Mouse (Mus musculus) lung, embryonic 14.5 days (tissue): ENCODE measurements at regions not wholly inside any gene's neighbourhood (a gene's known extent, or its start where the extent isn't known, plus 50 kb on each side); places are given as distances from the start of the nearest gene placed in this dataset.

ENCODE experiments used
- ATAC-seq: fragments of 200-750 bp; cut with Nextera tagmentation; 2 replicates; pipeline ENCODE4 v1.8.0; 2017; ENCODE audit warnings: mild to moderate bottlenecking, moderate TSS enrichment, moderate library complexity; ENCODE audit not compliant: insufficient read depth
- DNase-seq: peaks from one replicate; pipeline ENCODE4 v3.0.0-alpha.2; 2015
- H3K27ac ChIP-seq: fragments of 300-500 bp; sonication (generic); 2 replicates; pipeline ENCODE4 v1.5.1; 2014; ENCODE audit warnings: low read depth, mild to moderate bottlenecking, moderate library complexity
- H3K27me3 ChIP-seq: fragments of 300-500 bp; sonication (generic); 2 replicates; pipeline ENCODE4 v1.6.1; 2014; ENCODE audit warnings: low read length, control low read depth; ENCODE audit not compliant: insufficient read depth
- H3K36me3 ChIP-seq: fragments of 300-500 bp; sonication (generic); 2 replicates; pipeline ENCODE4 v1.6.1; 2014; ENCODE audit warnings: control low read depth; ENCODE audit not compliant: insufficient read depth
- H3K4me1 ChIP-seq: fragments of 300-500 bp; sonication (generic); 2 replicates; pipeline ENCODE4 v1.6.1; 2014; ENCODE audit warnings: antibody characterized with exemption, control low read depth; ENCODE audit not compliant: insufficient read depth
- H3K4me2 ChIP-seq: fragments of 300-500 bp; sonication (generic); 2 replicates; pipeline ENCODE4 v1.6.1; 2014; ENCODE audit warnings: mild to moderate bottlenecking
- H3K4me3 ChIP-seq: fragments of 300-500 bp; sonication (generic); 2 replicates; pipeline ENCODE4 v1.5.1; 2014; ENCODE audit warnings: low read depth, low read length
- H3K9ac ChIP-seq: fragments of 300-500 bp; sonication (generic); 2 replicates; pipeline ENCODE4 v1.6.1; 2014
- H3K9me3 ChIP-seq: fragments of 300-500 bp; sonication (generic); 2 replicates; pipeline ENCODE4 v1.6.1; 2016; ENCODE audit warnings: low read depth, low read length, control low read depth
- CTCF ChIP-seq: IDR thresholded peaks from 2 replicates; pipeline ENCODE4 v1.5.1; 2016; ENCODE audit warnings: antibody characterized with exemption, low read depth
- WGBS: fragments of 180-500 bp; shearing (Covaris S2); extraction: QIAGEN DNeasy Blood & Tissue Kit; methylation state at CpG from one replicate; pipeline ENCODE4 v1.1.7; 2014; 5-methylcytosine and 5-hydroxymethylcytosine counted together

- H3K36me3 ChIP-seq: no peaks in the 10 kb centered on the region
- no peak for DNase-seq
- no peak for TF ChIP-seq CTCF
- WGBS: 72% methylated on average over 7 of the region's 7 CpGs
- ATAC-seq: no peak
- no peak overlapping the region for H3K9ac ChIP-seq
- no peak overlapping the region for H3K27ac ChIP-seq
- no peak overlapping the region for H3K4me3 ChIP-seq
- no peak overlapping the region for H3K4me2 ChIP-seq
- no peaks in the 10 kb centered on the region for H3K9me3 ChIP-seq
- no peaks in the 10 kb centered on the region; the same call in 1 of the 2 replicates for H3K4me1 ChIP-seq
- no peaks in the 10 kb centered on the region for H3K27me3 ChIP-seq
Measured at GRCm38 (mm10) chr10:66933689-66934088, 162.2 kb upstream of the Jmjd1c start.

DNA sequence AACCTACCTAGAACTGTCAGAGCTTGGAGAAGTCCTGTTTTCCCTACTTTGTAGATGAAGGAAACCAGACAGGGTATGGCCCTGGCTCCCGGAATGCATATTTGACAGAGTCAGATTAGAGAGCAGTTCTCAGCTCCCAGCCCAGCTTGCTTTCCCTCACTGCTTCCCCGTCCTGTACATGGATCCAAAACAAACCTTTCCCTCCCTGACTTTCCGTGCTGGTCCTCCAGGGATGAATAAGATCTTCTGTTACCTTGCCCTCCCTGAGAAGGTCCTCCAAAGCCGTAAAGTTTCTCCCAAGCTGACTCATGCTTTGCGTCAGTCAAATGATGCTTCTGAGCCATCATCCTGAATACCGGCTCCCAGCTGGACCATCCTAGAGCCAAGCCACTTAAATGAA is 160.2 kb upstream of the Jmjd1c start:
- no peak for ATAC-seq
- no peaks in the 10 kb centered on the region for H3K36me3 ChIP-seq
- no peak overlapping the region for H3K9ac ChIP-seq
- no peaks in the 10 kb centered on the region for H3K9me3 ChIP-seq
- no peak overlapping the region for H3K4me2 ChIP-seq
- no peak for TF ChIP-seq CTCF
- DNase-seq: no peak
- no peak overlapping the region for H3K27ac ChIP-seq
- H3K4me1 ChIP-seq: no peaks in the 10 kb centered on the region; the same call in 1 of the 2 replicates
- no peaks in the 10 kb centered on the region for H3K27me3 ChIP-seq
- WGBS: 51% methylated on average over 6 of the region's 6 CpGs
- no peak overlapping the region for H3K4me3 ChIP-seq

DNA sequence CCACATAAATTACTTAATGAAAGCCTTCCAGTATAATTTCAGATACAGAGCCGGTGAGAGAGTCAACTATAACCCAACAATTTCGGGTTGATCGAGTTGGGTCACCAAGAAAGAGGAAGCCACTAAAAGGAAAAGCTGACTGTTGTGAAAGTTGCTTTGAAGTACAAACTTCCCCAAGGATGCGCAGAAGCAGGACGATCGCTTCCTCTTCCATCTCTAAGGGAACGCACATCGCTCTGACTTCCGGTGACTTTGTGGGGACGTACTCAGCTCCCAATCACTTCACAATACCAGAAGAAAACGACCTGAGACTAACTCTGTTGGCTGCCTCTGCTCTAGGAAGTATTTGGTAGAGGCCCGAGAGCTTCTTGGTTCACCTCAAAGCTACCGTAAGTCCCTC is 158.8 kb upstream of the Jmjd1c start:
- DNase-seq: no peak
- no peak overlapping the region for H3K4me2 ChIP-seq
- TF ChIP-seq CTCF: no peak
- 90% methylated on average over 13 of the region's 13 CpGs for WGBS
- H3K9ac ChIP-seq: no peak overlapping the region
- no peaks in the 10 kb centered on the region for H3K36me3 ChIP-seq
- ATAC-seq: no peak
- no peaks in the 10 kb centered on the region for H3K27me3 ChIP-seq
- H3K9me3 ChIP-seq: no peaks in the 10 kb centered on the region
- H3K27ac ChIP-seq: no peak overlapping the region
- H3K4me3 ChIP-seq: no peak overlapping the region
- H3K4me1 ChIP-seq: no peaks in the 10 kb centered on the region

GRCm38 (mm10) chr10:66940368-66940767 is 155.6 kb upstream of the Jmjd1c start:
- no peak for TF ChIP-seq CTCF
- H3K9me3 ChIP-seq: no peaks in the 10 kb centered on the region
- 81% methylated on average over 6 of the region's 6 CpGs for WGBS

GRCm38 (mm10) chr10:66940922-66941321 is 155.0 kb upstream of the Jmjd1c start:
- DNase-seq (no peak), ATAC-seq (no peak)
- Histone ChIP-seq H3K27ac (no peak overlapping the region), H3K36me3 (no peaks in the 10 kb centered on the region), H3K4me3 (no peak overlapping the region), H3K9me3 (no peaks in the 10 kb centered on the region), H3K4me2 (no peak overlapping the region), H3K4me1 (no peaks in the 10 kb centered on the region; the same call in 1 of the 2 replicates), H3K27me3 (no peaks in the 10 kb centered on the region), H3K9ac (no peak overlapping the region)
- 67% methylated on average over 5 of the region's 5 CpGs for WGBS
- no peak for TF ChIP-seq CTCF

More at GRCm38 (mm10) chr10:66940368-66940767, 155.6 kb upstream of the Jmjd1c start:
- no peak for ATAC-seq
- no peak overlapping the region for H3K27ac ChIP-seq
- H3K9ac ChIP-seq: no peak overlapping the region
- no peaks in the 10 kb centered on the region for H3K27me3 ChIP-seq
- no peak overlapping the region for H3K4me2 ChIP-seq
- no peaks in the 10 kb centered on the region for H3K36me3 ChIP-seq
- H3K4me1 ChIP-seq: no peaks in the 10 kb centered on the region; the same call in 1 of the 2 replicates
- no peak overlapping the region for H3K4me3 ChIP-seq
- DNase-seq: no peak

GRCm38 (mm10) chr10:66941974-66942373 is 154.0 kb upstream of the Jmjd1c start:
- Histone ChIP-seq H3K27ac (no peak overlapping the region), H3K27me3 (no peaks in the 10 kb centered on the region), H3K4me2 (no peak overlapping the region), H3K4me1 (no peaks in the 10 kb centered on the region; the same call in 1 of the 2 replicates), H3K9ac (no peak overlapping the region), H3K4me3 (no peak overlapping the region), H3K9me3 (no peaks in the 10 kb centered on the region), H3K36me3 (no peaks in the 10 kb centered on the region)
- ATAC-seq (no peak), DNase-seq (no peak)
- TF ChIP-seq CTCF: no peak
- 74% methylated on average over 3 of the region's 3 CpGs for WGBS

DNA sequence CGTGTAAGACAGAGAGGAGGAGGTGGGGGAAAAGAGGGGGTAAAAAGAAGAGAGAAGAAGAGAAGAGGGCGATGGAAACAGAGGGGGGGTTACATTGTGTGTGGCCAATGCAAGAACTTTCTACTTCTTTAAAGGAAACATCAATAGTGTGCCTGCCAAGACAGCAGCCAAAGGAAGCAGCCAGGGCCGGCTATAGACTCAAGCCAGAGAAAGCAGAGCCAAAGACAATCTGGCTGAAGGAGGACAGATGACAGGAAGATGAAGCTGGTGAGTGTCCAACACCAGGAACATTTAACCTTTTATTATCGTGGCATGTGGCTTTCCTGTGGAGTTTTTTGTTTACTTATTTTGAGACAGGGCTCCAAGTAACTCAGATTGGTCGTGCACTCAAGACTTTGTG is 152.1 kb upstream of the Jmjd1c start:
- H3K27ac ChIP-seq: no peak overlapping the region

GRCm38 (mm10) chr10:66946161-66946560 is 149.8 kb upstream of the Jmjd1c start:
- no peaks in the 10 kb centered on the region for H3K9me3 ChIP-seq
- no peaks in the 10 kb centered on the region; the same call in 1 of the 2 replicates for H3K4me1 ChIP-seq
- ATAC-seq (no peak), DNase-seq (no peak)
- no peak for TF ChIP-seq CTCF
- H3K36me3 ChIP-seq: no peaks in the 10 kb centered on the region
- no peak overlapping the region for H3K9ac ChIP-seq
- H3K4me2 ChIP-seq: no peak overlapping the region
- no peak overlapping the region for H3K27ac ChIP-seq
- H3K4me3 ChIP-seq: no peak overlapping the region
- H3K27me3 ChIP-seq: no peaks in the 10 kb centered on the region
- WGBS: 32% methylated on average over 2 of the region's 2 CpGs

More for the DNA sequence above, 152.1 kb upstream of the Jmjd1c start:
- no peaks in the 10 kb centered on the region; the same call in 1 of the 2 replicates for H3K4me1 ChIP-seq
- TF ChIP-seq CTCF: no peak
- ATAC-seq: peak; percentile 88
- DNase-seq: peak; percentile 86
- no peaks in the 10 kb centered on the region for H3K9me3 ChIP-seq
- WGBS: 22% methylated on average over 5 of the region's 5 CpGs
- H3K9ac ChIP-seq: no peak overlapping the region
- no peak overlapping the region for H3K4me2 ChIP-seq
- H3K4me3 ChIP-seq: no peak overlapping the region
- no peaks in the 10 kb centered on the region for H3K27me3 ChIP-seq
- H3K36me3 ChIP-seq: no peaks in the 10 kb centered on the region
